Mouse (Mus musculus): Measurements from ENCODE around the gene Serinc5. TPM values are rescaled to one million over a fixed set of nuclear protein-coding genes. Genes with fewer than 3 reads are reported as not detected.
"Not testable (repeated sequence)": the region's sequence is repeated elsewhere in the genome, so short reads cannot be mapped to it uniquely, and the experiment has no call there.

The Serinc5 gene
- polyA plus RNA-seq, 1 experiment from 2014 or later = 13.8 TPM

DNA sequence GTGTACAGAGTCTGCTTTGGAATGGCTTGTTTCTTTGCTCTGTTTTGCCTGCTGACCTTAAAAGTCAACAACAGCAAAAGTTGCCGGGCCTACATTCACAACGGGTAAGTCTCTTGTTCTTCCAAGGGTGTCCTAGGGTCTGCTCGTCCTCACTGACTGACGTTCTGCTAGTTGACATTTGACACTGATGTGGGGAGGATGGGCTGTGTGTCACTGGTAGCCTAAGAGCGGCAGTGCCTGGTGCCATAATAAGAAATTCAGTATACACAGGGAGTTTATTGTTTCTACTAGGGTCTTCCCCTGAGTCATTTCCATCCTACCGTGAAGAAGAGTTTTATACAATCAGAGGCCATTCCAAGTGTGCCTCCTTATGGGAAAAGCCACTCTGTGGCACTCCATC is 71.9 kb downstream of the Serinc5 start:
- DNase-seq (ENCODE audit: low read depth, low spot score) (no peak), ATAC-seq (no peak)
- POLR2A ChIA-PET = interaction anchor here (0.6 kb wide), 1 partner anchor 31 kb away, joined by 6 read pairs; no protein-coding TSS in a partner anchor
- CTCF ChIA-PET = interaction anchor here (1.2 kb wide), 1 partner anchor 21 kb away, joined by 4 read pairs; no protein-coding TSS in a partner anchor
- H3K27me3 ChIP-seq = no peaks in the 10 kb centered on the region
- no peak for TF ChIP-seq CTCF (IDR thresholded peaks at IDR 0.05)
- in situ Hi-C loops (cut with MboI; ENCODE audit: low pct_unique_long_range_greater_than_20kb) = no loop called here

DNA sequence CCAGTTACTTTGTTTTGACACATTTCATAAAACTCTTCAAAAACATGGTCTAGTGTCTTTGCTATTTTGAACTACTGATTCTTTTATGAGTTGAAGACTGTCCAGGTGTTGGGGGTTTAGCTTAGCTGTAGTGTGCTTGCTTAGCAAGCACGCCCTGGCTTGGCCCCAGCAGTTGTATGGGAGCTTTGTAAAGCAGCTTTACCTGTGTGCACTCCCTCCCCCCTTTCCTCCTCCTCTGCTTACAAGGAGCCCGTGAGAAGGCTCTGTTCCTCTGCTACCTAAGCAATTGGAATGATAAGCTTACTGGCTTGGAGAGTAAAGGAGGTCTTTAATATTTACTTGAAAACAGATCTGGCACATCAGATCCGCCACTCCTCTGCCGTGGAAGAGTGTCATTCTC is 72.6 kb downstream of the Serinc5 start:
- no peak for TF ChIP-seq CTCF (IDR thresholded peaks at IDR 0.05)
- H3K27me3 ChIP-seq = no peaks in the 10 kb centered on the region
- POLR2A ChIA-PET = no interaction called here
- CTCF ChIA-PET = interaction anchor here (1.2 to 1.5 kb wide), 2 partner anchors 20 to 22 kb away, joined by 3 to 4 read pairs; no protein-coding TSS in a partner anchor
- ATAC-seq (no peak), DNase-seq (ENCODE audit: low read depth, low spot score) (no peak)
- in situ Hi-C loops (cut with MboI; ENCODE audit: low pct_unique_long_range_greater_than_20kb) = no loop called here

DNA sequence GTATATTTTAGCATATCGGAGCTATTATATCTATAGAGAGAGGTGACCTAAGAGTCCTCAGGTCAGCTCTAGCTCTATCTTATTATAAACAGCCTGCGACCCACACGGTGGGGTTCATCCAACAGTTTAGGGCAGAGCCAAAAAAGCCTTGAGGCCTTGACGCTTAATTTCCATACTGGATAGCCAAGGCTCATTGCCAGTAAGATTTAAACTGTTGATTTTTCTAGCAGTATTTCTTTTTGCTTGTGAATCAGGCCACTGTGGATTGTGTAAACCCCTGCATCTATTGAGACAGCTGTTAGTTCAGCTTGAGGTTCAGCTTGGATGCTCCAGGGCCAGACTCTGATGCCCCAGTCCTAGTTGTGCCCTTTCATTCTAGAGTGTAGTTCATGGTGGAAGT is 73.4 kb downstream of the Serinc5 start:
- H3K27me3 ChIP-seq = no peaks in the 10 kb centered on the region
- ChIA-PET CTCF (interaction anchor here (1.2 to 2.0 kb wide), 3 partner anchors 10 to 21 kb away, joined by 3 to 5 read pairs (median 4); no protein-coding TSS in a partner anchor), POLR2A (no interaction called here)
- TF ChIP-seq CTCF (IDR thresholded peaks at IDR 0.05) = no peak
- in situ Hi-C loops (cut with MboI; ENCODE audit: low pct_unique_long_range_greater_than_20kb) = no loop called here
- ATAC-seq (no peak), DNase-seq (ENCODE audit: low read depth, low spot score) (no peak)

DNA sequence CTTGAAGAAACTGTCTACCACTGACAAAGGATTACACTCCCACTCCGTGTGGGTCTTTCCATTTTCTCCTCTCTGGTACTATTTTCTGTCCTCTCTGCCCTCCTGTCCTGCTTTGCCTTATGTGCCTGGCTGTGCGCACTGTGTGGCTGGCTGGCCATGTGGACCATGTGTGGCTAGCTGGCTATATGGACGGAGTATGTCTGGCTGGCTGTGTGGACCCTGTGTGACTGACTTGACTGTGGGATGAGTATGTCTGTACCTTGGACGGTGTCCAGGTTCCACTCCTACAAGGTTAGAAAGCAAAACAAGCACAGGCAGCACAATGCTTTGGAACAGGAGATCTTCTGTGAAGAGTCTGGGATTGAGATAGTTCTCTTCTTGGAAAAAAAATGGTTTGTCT is 74.4 kb downstream of the Serinc5 start:
- TF ChIP-seq CTCF (IDR thresholded peaks at IDR 0.05) = no peak
- ATAC-seq = no peak
- ChIA-PET POLR2A (no interaction called here), CTCF (interaction anchor here (1.2 to 2.5 kb wide), 4 partner anchors 11 to 34 kb away, joined by 4 to 6 read pairs (median 5); no protein-coding TSS in a partner anchor)
- in situ Hi-C loops (cut with MboI; ENCODE audit: low pct_unique_long_range_greater_than_20kb) = no loop called here
- DNase-seq (ENCODE audit: low read depth, low spot score) = no peak
- H3K27me3 ChIP-seq = no peaks in the 10 kb centered on the region

DNA sequence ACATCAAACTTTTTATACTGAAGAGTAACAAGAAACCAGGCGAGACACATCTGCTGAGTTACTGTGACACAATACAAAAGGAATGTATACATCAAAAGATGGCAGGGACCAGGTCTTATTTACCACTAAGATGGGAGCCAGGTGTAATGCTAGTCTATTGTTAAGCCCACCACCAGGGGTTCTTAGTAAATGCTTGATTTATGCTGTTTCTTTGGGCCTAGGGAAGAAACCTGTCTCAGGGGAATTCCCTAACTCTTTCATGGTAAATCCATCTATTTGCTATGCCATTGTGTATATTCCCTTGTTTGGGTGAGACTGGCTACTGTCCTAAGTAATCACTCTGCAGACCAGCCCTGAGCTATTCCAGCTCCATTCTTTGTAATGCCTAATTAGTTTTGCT is 76.3 kb downstream of the Serinc5 start:
- H3K27me3 ChIP-seq; in situ Hi-C loops (cut with MboI; ENCODE audit: low pct_unique_long_range_greater_than_20kb); POLR2A ChIA-PET; ATAC-seq; DNase-seq (ENCODE audit: low read depth, low spot score): not testable (repeated sequence)
- CTCF ChIA-PET = interaction anchor here (1.3 to 2.5 kb wide), 2 partner anchors 11 to 22 kb away, joined by 6 read pairs; no protein-coding TSS in a partner anchor

DNA sequence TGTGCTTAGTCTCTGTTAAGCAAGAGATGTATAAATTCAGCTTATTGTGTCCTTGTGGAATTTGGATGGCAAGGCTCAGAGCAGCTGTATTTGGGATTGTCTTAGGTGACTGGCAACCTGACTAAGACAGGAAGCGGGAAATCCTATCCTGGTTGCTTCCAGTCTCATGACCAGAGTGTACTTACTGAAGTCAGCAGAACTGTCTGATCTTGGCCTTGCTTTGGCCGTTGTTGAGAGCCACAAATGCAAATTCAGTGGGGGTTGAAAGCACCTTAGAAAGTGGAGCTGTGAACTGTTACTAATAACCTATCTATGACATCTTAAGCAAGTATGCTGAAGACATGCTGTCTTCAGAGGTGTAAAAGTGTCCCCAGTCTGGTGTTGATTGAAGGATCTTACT is 78.2 kb downstream of the Serinc5 start:
- no peaks in the 10 kb centered on the region for H3K27me3 ChIP-seq
- ATAC-seq = no peak
- TF ChIP-seq CTCF (IDR thresholded peaks at IDR 0.05) = no peak
- POLR2A ChIA-PET = no interaction called here
- CTCF ChIA-PET = no interaction called here
- DNase-seq (ENCODE audit: low read depth, low spot score) = no peak
- in situ Hi-C loops (cut with MboI; ENCODE audit: low pct_unique_long_range_greater_than_20kb) = no loop called here

DNA sequence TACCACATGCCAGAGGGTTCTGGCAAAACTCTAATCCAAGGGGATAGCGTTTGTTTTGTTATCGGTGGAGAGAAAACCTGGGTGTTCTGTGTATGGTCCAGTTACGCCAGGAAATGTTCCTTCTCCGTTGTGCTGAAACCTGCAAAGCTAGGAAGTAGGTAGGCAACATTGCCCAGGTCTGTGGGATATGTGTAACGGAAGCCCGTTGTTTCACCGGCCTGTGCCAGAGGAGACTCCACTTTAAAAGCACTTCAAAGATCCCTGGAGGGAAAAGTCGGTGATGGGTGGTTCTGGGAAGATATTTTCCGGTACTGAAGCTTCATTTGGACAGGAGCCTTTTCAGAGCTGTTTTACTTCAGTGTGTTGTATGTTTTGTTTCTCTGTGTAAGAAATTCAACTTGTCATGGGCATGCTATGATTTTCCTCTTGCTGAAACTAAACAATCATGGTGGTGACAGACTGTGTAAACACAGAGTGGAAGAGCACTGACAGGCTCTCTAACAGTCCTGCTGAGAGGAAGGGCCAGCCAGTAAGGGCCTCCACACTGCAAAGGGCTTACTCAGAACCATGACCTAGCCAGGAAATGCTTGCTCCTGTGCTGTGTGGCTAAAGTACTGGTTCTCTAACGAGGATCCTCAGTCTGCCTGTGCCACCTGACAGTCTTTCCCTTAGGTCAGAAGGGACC is 83.1 kb downstream of the Serinc5 start:
- CTCF ChIA-PET = interaction anchor here (0.6 to 1.2 kb wide), 2 partner anchors 10 to 47 kb away, joined by 3 read pairs; no protein-coding TSS in a partner anchor
- no peak for TF ChIP-seq CTCF (IDR thresholded peaks at IDR 0.05)
- ATAC-seq (no peak), DNase-seq (ENCODE audit: low read depth, low spot score) (no peak)
- in situ Hi-C loops (cut with MboI; ENCODE audit: low pct_unique_long_range_greater_than_20kb) = no loop called here
- no peaks in the 10 kb centered on the region for H3K27me3 ChIP-seq
- POLR2A ChIA-PET = no interaction called here

DNA sequence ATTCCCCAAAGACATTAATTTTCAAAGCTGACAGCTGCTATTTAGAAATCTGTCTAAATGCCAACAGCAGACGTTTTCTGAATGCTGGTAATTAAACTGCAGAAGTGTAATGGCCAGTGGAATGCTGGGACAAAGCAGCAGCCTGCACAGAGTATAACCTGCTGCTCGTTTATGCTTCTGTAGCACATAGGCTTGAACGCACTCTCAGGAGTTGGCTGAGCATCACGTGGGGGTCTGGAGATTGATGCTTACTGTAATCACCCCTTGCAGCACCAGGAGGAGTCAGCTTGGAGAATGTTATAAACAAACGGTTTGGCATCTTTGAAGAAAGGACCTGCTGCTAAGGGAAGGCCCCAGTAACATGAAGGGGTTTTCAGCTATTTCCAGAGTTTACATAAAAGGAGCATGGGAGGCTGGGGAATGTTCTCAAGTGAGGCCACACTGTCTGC is 85.6 kb downstream of the Serinc5 start:
- ChIA-PET POLR2A (interaction anchor here (1.0 kb wide), 1 partner anchor 10 kb away, joined by 3 read pairs; no protein-coding TSS in a partner anchor), CTCF (interaction anchor here (0.9 to 1.5 kb wide), 2 partner anchors 16 to 25 kb away, joined by 3 to 5 read pairs; no protein-coding TSS in a partner anchor)
- no peak for TF ChIP-seq CTCF (IDR thresholded peaks at IDR 0.05)
- in situ Hi-C loops (cut with MboI; ENCODE audit: low pct_unique_long_range_greater_than_20kb) = no loop called here
- no peak for ATAC-seq
- H3K27me3 ChIP-seq = no peaks in the 10 kb centered on the region
- DNase-seq (ENCODE audit: low read depth, low spot score) = no peak

DNA sequence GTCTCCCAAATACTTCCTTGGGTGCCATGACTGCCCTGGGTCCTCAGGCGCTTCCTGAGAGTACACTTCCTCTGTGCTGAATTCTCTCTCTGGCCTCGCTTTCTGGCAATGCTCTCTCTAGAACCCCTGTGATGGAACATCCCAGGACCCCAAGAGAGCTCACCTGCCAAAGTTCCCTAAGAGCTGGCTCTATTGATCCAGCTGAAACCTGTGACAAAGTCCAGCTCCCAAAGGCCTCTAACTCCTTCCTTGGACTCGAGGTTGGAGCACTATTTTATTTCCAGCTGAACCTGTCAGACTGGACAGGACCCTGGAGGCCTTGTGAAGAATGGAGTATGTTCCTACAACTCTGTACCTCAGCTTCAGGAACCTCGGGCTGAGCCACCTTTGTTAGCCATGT is 86.2 kb downstream of the Serinc5 start:
- POLR2A ChIA-PET = no interaction called here
- CTCF ChIA-PET = interaction anchor here (0.9 kb wide), 1 partner anchor 24 kb away, joined by 5 read pairs; no protein-coding TSS in a partner anchor
- no peak for ATAC-seq
- no peaks in the 10 kb centered on the region for H3K27me3 ChIP-seq
- in situ Hi-C loops (cut with MboI; ENCODE audit: low pct_unique_long_range_greater_than_20kb) = no loop called here
- no peak for DNase-seq (ENCODE audit: low read depth, low spot score)
- TF ChIP-seq CTCF (IDR thresholded peaks at IDR 0.05) = no peak

DNA sequence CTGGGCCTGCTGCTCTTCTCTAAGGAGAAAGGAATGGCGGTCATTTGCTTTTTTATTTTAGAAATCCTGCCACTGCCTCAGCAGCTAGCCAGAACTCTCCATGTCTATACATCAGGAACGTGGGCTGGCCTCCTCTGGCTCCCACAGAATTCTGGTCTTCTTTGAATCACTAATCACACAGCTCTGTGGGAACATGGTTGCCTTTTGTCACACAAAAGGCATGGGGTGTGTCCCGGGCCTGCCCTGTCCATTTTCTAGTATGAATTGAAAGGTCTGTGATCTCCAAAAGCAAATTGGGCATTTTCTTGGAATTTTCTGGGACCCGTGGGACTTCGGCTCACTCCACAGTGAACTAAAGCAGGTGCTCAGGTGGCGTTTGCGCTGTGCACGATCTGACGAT is 87.9 kb downstream of the Serinc5 start:
- ChIA-PET POLR2A (no interaction called here), CTCF (interaction anchor here (2.1 kb wide), 1 partner anchor 12 kb away, joined by 6 read pairs; no protein-coding TSS in a partner anchor)
- TF ChIP-seq CTCF (IDR thresholded peaks at IDR 0.05) = no peak
- H3K27me3 ChIP-seq = no peaks in the 10 kb centered on the region
- ATAC-seq (no peak), DNase-seq (ENCODE audit: low read depth, low spot score) (no peak)
- in situ Hi-C loops (cut with MboI; ENCODE audit: low pct_unique_long_range_greater_than_20kb) = no loop called here

DNA sequence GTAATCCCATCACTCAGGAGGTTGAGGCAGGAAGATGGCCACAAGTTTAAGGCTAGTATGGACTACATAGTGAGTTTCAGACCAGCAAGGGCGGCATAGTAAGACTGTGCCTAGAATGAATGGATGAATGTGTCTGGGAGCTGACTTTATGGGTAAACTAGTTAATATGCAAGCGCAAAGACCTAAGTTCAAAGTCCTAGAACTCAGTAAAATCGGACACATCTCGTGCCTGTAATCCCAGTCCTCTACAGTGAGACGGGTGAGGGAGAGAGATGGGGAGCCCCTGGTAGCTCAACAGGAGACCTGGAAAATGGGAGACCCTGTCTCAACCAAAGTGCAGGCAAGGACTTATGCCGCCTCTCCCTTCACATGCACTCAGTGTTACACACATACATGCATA is 88.5 kb downstream of the Serinc5 start:
- no peaks in the 10 kb centered on the region for H3K27me3 ChIP-seq
- no peak for TF ChIP-seq CTCF (IDR thresholded peaks at IDR 0.05)
- ChIA-PET CTCF (interaction anchor here (2.1 kb wide), 1 partner anchor 13 kb away, joined by 6 read pairs; no protein-coding TSS in a partner anchor), POLR2A (no interaction called here)
- ATAC-seq (no peak), DNase-seq (ENCODE audit: low read depth, low spot score) (no peak)
- in situ Hi-C loops (cut with MboI; ENCODE audit: low pct_unique_long_range_greater_than_20kb) = no loop called here
